21 mouse cellular contexts compared by ENCODE assay signal in the genomic region with DNA sequence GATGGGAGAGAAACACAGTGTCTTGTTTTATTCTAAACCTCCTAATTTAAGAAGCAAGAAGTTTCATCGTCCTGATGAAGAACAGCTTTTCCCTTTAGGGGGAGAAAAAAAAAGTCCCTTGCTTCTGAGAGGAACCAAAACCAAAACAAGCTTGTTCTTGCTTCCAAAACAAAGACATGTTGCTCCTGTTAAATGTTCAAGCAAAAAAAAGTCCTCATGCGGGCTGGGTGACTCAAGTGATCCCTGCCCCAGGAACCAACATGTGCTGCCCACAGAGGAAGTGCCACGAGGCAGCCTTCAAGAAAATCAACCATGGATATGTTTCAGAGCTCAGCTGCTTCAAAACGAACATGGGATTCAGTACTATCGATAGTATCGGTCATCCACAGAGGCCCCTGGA. TPM values are rescaled to one million over a fixed set of nuclear protein-coding genes. Genes with fewer than 3 reads are reported as not detected.
DNase-seq lines count a peak whose midpoint lies in the region; ATAC-seq lines count a peak whose summit lies in the region.
"Had no signal": no experiment of that assay in that cellular context is flagged by ENCODE, and none has a peak within 500 bp of the region (broad histone marks: within the 10 kb centered on the region; RNA-seq: fewer than 3 reads in every experiment).

No protein-coding gene starts in this region.

- H3K27ac ChIP-seq in embryonic facial prominence, embryonic 14.5 days (replicated peaks; ENCODE audit: low read depth, low read length), result no peak overlapping the region
- no peak overlapping the region for H3K27ac ChIP-seq in embryonic facial prominence, embryonic 10.5 days (replicated peaks)
- H3K27ac ChIP-seq in midbrain, embryonic 13.5 days, result no peak overlapping the region
- H3K27ac ChIP-seq: embryonic facial prominence, embryonic 13.5 days; forebrain, embryonic 13.5 days; gastrocnemius, adult 2 months; hindbrain, embryonic 12.5 days had no signal

- H3K9me3 ChIP-seq in embryonic facial prominence, embryonic 14.5 days (ENCODE audit: control insufficient read depth, low read length), result no peaks in the 10 kb centered on the region
- H3K9me3 ChIP-seq in embryonic facial prominence, embryonic 10.5 days, result no peaks in the 10 kb centered on the region
- H3K9me3 ChIP-seq in midbrain, embryonic 13.5 days, result no peaks in the 10 kb centered on the region
- H3K9me3 ChIP-seq: embryonic facial prominence, embryonic 13.5 days; forebrain, embryonic 13.5 days; heart, embryonic 12.5 days; hindbrain, embryonic 12.5 days had no signal

- no peaks in the 10 kb centered on the region for H3K36me3 ChIP-seq in embryonic facial prominence, embryonic 14.5 days (ENCODE audit: control insufficient read depth, insufficient read depth, low read length)
- no peaks in the 10 kb centered on the region for H3K36me3 ChIP-seq in embryonic facial prominence, embryonic 10.5 days (replicated peaks)
- no peaks in the 10 kb centered on the region for H3K36me3 ChIP-seq in midbrain, embryonic 13.5 days
- H3K36me3 ChIP-seq: embryonic facial prominence, embryonic 13.5 days; heart, embryonic 12.5 days; hindbrain, embryonic 12.5 days had no signal

- no peaks in the 10 kb centered on the region for H3K27me3 ChIP-seq in embryonic facial prominence, embryonic 14.5 days (replicated peaks; ENCODE audit: control insufficient read depth, insufficient read depth, low read length)
- H3K27me3 ChIP-seq in embryonic facial prominence, embryonic 10.5 days (replicated peaks; ENCODE audit: low read depth, poor library complexity, severe bottlenecking), result no peaks in the 10 kb centered on the region
- H3K27me3 ChIP-seq in midbrain, embryonic 13.5 days, result no peaks in the 10 kb centered on the region
- H3K27me3 ChIP-seq: embryonic facial prominence, embryonic 13.5 days; forebrain, embryonic 13.5 days; heart, embryonic 12.5 days; hindbrain, embryonic 12.5 days had no signal

- H3K9ac ChIP-seq in embryonic facial prominence, embryonic 14.5 days (ENCODE audit: low read depth, low read length), result no peak overlapping the region
- no peak overlapping the region for H3K9ac ChIP-seq in midbrain, embryonic 13.5 days (replicated peaks)
- H3K9ac ChIP-seq: embryonic facial prominence, embryonic 13.5 days; forebrain, embryonic 13.5 days; forebrain, postnatal 0 days; heart, embryonic 12.5 days; hindbrain, embryonic 12.5 days had no signal

- no peaks in the 10 kb centered on the region for H3K4me1 ChIP-seq in embryonic facial prominence, embryonic 14.5 days (ENCODE audit: control insufficient read depth, insufficient read depth, low read length)
- no peaks in the 10 kb centered on the region for H3K4me1 ChIP-seq in embryonic facial prominence, embryonic 10.5 days
- no peaks in the 10 kb centered on the region for H3K4me1 ChIP-seq in midbrain, embryonic 13.5 days (replicated peaks)
- H3K4me1 ChIP-seq: embryonic facial prominence, embryonic 13.5 days; forebrain, embryonic 13.5 days; heart, embryonic 12.5 days; hindbrain, embryonic 12.5 days had no signal

- WGBS in embryonic facial prominence, embryonic 14.5 days, result 76% methylated on average over 6 of the region's 6 CpGs
- 82% methylated on average over 6 of the region's 6 CpGs for WGBS in embryonic facial prominence, embryonic 10.5 days
- WGBS in midbrain, embryonic 13.5 days, result 84% methylated on average over 6 of the region's 6 CpGs

- H3K4me2 ChIP-seq in embryonic facial prominence, embryonic 14.5 days (ENCODE audit: low read depth, low read length), result no peak overlapping the region
- no peak overlapping the region for H3K4me2 ChIP-seq in midbrain, embryonic 13.5 days (replicated peaks)
- H3K4me2 ChIP-seq: embryonic facial prominence, embryonic 13.5 days; forebrain, embryonic 13.5 days; heart, embryonic 12.5 days; hindbrain, embryonic 12.5 days had no signal

- no peak for ATAC-seq in embryonic facial prominence, embryonic 14.5 days (ENCODE audit: low read depth)
- ATAC-seq in granulocyte monocyte progenitor cell, adult 5-6 weeks (replicated peaks; ENCODE audit: poor library complexity, severe bottlenecking), result peak; percentile 82
- peak; percentile 73 for ATAC-seq in megakaryocyte progenitor cell, adult 5-6 weeks (replicated peaks; ENCODE audit: poor library complexity)
- ATAC-seq in midbrain, embryonic 13.5 days, result no peak
- ATAC-seq: activated CD4-positive, CD25-positive, alpha-beta regulatory T cell, adult 4 months; forebrain, embryonic 13.5 days; forebrain, postnatal 0 days; hindbrain, embryonic 16.5 days; inflammation-experienced regulatory T-cells, adult 6 months; Patski had no signal

- peak; percentile 8 for DNase-seq in embryonic facial prominence, embryonic 14.5 days (ENCODE audit: low spot score)
- DNase-seq in embryonic facial prominence, embryonic 10.5 days (ENCODE audit: low spot score), result no peak
- peak; percentile 38 for DNase-seq in 416B (ENCODE audit: low read depth)
- no peak for DNase-seq in right cerebral cortex, postnatal 36 days (ENCODE audit: low spot score in 2 of 2)
- DNase-seq: adrenal gland, postnatal 14 days; cerebellum, adult 2 months; cerebellum, postnatal 10 days; forebrain, postnatal 0 days; gastrocnemius, adult 2 months; gastrocnemius, postnatal 25 days had no signal

- no peak overlapping the region for H3K4me3 ChIP-seq in embryonic facial prominence, embryonic 14.5 days (ENCODE audit: low read depth, low read length)
- no peak overlapping the region for H3K4me3 ChIP-seq in embryonic facial prominence, embryonic 10.5 days
- no peak overlapping the region for H3K4me3 ChIP-seq in midbrain, embryonic 13.5 days (replicated peaks)
- H3K4me3 ChIP-seq: embryonic facial prominence, embryonic 13.5 days; forebrain, embryonic 13.5 days; gastrocnemius, adult 2 months; heart, embryonic 12.5 days; hindbrain, embryonic 12.5 days had no signal

RNA-seq across cellular contexts. Expression of a gene that starts 54.5 kb away (rescaled TPM):
- polyA plus RNA-seq in embryonic facial prominence, embryonic 14.5 days (2014; fragmentation: Nextera tagmentation; extraction: Ambion mirVana), result 0.35 and 0.75 TPM in 2 replicates
- polyA plus RNA-seq in embryonic facial prominence, embryonic 10.5 days (2016; fragmentation: Nextera tagmentation; extraction: Ambion mirVana), result not detected in 2 replicates
- total RNA-seq in granulocyte monocyte progenitor cell, adult 5-6 weeks (2014; fragmentation: Nextera tagmentation), result 1.2 and 2.9 TPM in 2 replicates
- total RNA-seq in granulocyte monocyte progenitor cell, adult 5-6 weeks (2017), result 2.3 and 2.4 TPM in 2 replicates
- total RNA-seq in megakaryocyte progenitor cell, adult 5-6 weeks (2015), result 0.76 and 0.86 TPM in 2 replicates
- total RNA-seq in megakaryocyte progenitor cell, adult 5-6 weeks (2017), result 2.7 TPM in 2 replicates
- polyA plus RNA-seq in midbrain, embryonic 13.5 days (2015; fragmentation: Nextera tagmentation; extraction: Ambion mirVana), result 0.12 TPM in 2 replicates
- polyA plus RNA-seq: activated CD4-positive, CD25-positive, alpha-beta regulatory T cell, adult 4 months; heart, embryonic 12.5 days; inflammation-experienced regulatory T-cells, adult 6 months; Patski had no signal

RNA-seq across cellular contexts. Expression of a gene that starts 55.9 kb away (rescaled TPM):
- polyA plus RNA-seq in embryonic facial prominence, embryonic 14.5 days (2014; fragmentation: Nextera tagmentation; extraction: Ambion mirVana), result 38.6 and 43.6 TPM in 2 replicates
- 43.3 and 44.9 TPM in 2 replicates for polyA plus RNA-seq in embryonic facial prominence, embryonic 10.5 days (2016; fragmentation: Nextera tagmentation; extraction: Ambion mirVana)
- total RNA-seq in granulocyte monocyte progenitor cell, adult 5-6 weeks (2014; fragmentation: Nextera tagmentation), result 31.3 and 34.9 TPM in 2 replicates
- 16.2 and 19.5 TPM in 2 replicates for total RNA-seq in granulocyte monocyte progenitor cell, adult 5-6 weeks (2017)
- total RNA-seq in megakaryocyte progenitor cell, adult 5-6 weeks (2015), result 15.5 and 20.7 TPM in 2 replicates
- 18.9 and 20.6 TPM in 2 replicates for total RNA-seq in megakaryocyte progenitor cell, adult 5-6 weeks (2017)
- 74.9 and 78.0 TPM in 2 replicates for polyA plus RNA-seq in midbrain, embryonic 13.5 days (2015; fragmentation: Nextera tagmentation; extraction: Ambion mirVana)

Comparison
In these comparisons a context has a peak if more than half of its experiments do, and no peak if none do; other contexts are left out.
1. DNase-seq: peak in embryonic facial prominence, embryonic 14.5 days (single experiment) and 416B (single experiment); none in embryonic facial prominence, embryonic 10.5 days (single experiment) and right cerebral cortex, postnatal 36 days (0 of 2).
2. ATAC-seq: peak in granulocyte monocyte progenitor cell, adult 5-6 weeks (single experiment) and megakaryocyte progenitor cell, adult 5-6 weeks (single experiment); none in embryonic facial prominence, embryonic 14.5 days (single experiment) and midbrain, embryonic 13.5 days (single experiment).